Mouse (Mus musculus) liver, postnatal 0 days (tissue): ENCODE data around the gene Hibch. TPM values are rescaled to one million over a fixed set of nuclear protein-coding genes. Genes with fewer than 3 reads are reported as not detected.
A peak's percentile ranks its signal among the peaks of the same experiment; 100 is the strongest.

Experiments
- ATAC-seq: fragments of 200-750 bp; cut with Nextera tagmentation; 2 replicates; pipeline ENCODE4 v1.8.0; 2017; ENCODE audit warnings: mild to moderate bottlenecking, moderate library complexity
- DNase-seq: peaks from one replicate; pipeline ENCODE4 v3.0.0-alpha.2; 2016
- H3K27ac ChIP-seq: fragments of 300-500 bp; sonication (generic); 2 replicates; pipeline ENCODE4 v1.5.1; 2014; ENCODE audit warnings: antibody characterized with exemption, moderate library complexity, mild to moderate bottlenecking, low read depth
- H3K27me3 ChIP-seq: fragments of 300-500 bp; sonication (generic); 2 replicates; pipeline ENCODE4 v1.6.1; 2014; ENCODE audit warnings: low read length, control low read depth, mixed read lengths; ENCODE audit not compliant: insufficient read depth
- H3K36me3 ChIP-seq: fragments of 300-500 bp; sonication (generic); replicated peaks from 2 replicates; pipeline ENCODE4 v1.6.1; 2014; ENCODE audit warnings: mild to moderate bottlenecking, control low read depth, low read length, moderate library complexity, mixed read lengths; ENCODE audit not compliant: insufficient read depth
- H3K4me1 ChIP-seq: fragments of 300-500 bp; sonication (generic); 2 replicates; pipeline ENCODE4 v1.6.1; 2014; ENCODE audit warnings: antibody characterized with exemption, mild to moderate bottlenecking, control low read depth; ENCODE audit not compliant: insufficient read depth
- H3K4me2 ChIP-seq: fragments of 300-500 bp; sonication (generic); 2 replicates; pipeline ENCODE4 v1.6.1; 2014; ENCODE audit warnings: low read depth, mild to moderate bottlenecking, low read length, moderate library complexity, mixed read lengths
- H3K4me3 ChIP-seq: fragments of 300-500 bp; sonication (generic); 2 replicates; pipeline ENCODE4 v1.5.1; 2014; ENCODE audit warnings: low read depth, low read length
- H3K9ac ChIP-seq: fragments of 300-500 bp; sonication (generic); replicated peaks from 2 replicates; pipeline ENCODE4 v1.6.1; 2014; ENCODE audit warnings: mild to moderate bottlenecking, moderate library complexity
- H3K9me3 ChIP-seq: fragments of 300-500 bp; sonication (generic); 2 replicates; pipeline ENCODE4 v1.6.1; 2016; ENCODE audit warnings: mild to moderate bottlenecking, control low read depth, low read length, mixed read lengths
- CTCF ChIP-seq: sonication (generic); IDR thresholded peaks from 2 replicates; pipeline ENCODE4 v1.5.1; 2016; ENCODE audit warnings: antibody characterized with exemption, low read depth
- EP300 ChIP-seq: IDR thresholded peaks from 2 replicates; pipeline ENCODE4 v1.6.1; 2016; ENCODE audit warnings: antibody characterized with exemption, low read depth, mild to moderate bottlenecking
- WGBS: fragments of 180-500 bp; shearing (Covaris S2); extraction: QIAGEN DNeasy Blood & Tissue Kit; methylation state at CpG from one replicate; pipeline ENCODE4 v1.1.7; 2014; ENCODE audit not compliant: insufficient replicate concordance; 5-methylcytosine and 5-hydroxymethylcytosine counted together
- polyA plus RNA-seq: library from polyadenylated mRNA; unstranded; fragments of >200 nt; fragmentation: Nextera tagmentation; extraction: Ambion mirVana; gene quantifications from 2 replicates; pipeline ENCODE4 v1.2.1, GENCODE M21; 2015

The Hibch gene
- polyA plus RNA-seq, 1 experiment from 2014 or later = 30.1 TPM

GRCm38 (mm10) chr1:52934494-52934893, 89.8 kb downstream of the Hibch start:
- TF ChIP-seq EP300 = no peak
- TF ChIP-seq CTCF = no peak
- Histone ChIP-seq H3K36me3 (no peaks in the 10 kb centered on the region), H3K9me3 (peaks cover 8% of the 10 kb centered on the region; the same call in 1 of the 2 replicates), H3K4me3 (no peak overlapping the region), H3K9ac (no peak overlapping the region), H3K4me2 (no peak overlapping the region), H3K27ac (no peak overlapping the region), H3K27me3 (no peaks in the 10 kb centered on the region), H3K4me1 (no peaks in the 10 kb centered on the region)
- ATAC-seq (no peak), DNase-seq (no peak)
- 83% methylated on average over 5 of the region's 5 CpGs for WGBS

- Histone ChIP-seq H3K27ac (no peak overlapping the region), H3K4me3 (no peak overlapping the region), H3K9me3 (peaks cover 8% of the 10 kb centered on the region; the same call in 1 of the 2 replicates), H3K36me3 (no peaks in the 10 kb centered on the region), H3K9ac (no peak overlapping the region), H3K4me1 (no peaks in the 10 kb centered on the region), H3K4me2 (no peak overlapping the region), H3K27me3 (no peaks in the 10 kb centered on the region)
- ATAC-seq (no peak), DNase-seq (no peak)
- no peak for TF ChIP-seq EP300
- no peak for TF ChIP-seq CTCF
- WGBS = 77% methylated on average over 1 of the region's 1 CpGs
Observed at GRCm38 (mm10) chr1:52939021-52939420, 94.3 kb downstream of the Hibch start.

GRCm38 (mm10) chr1:52947895-52948294, 103.2 kb downstream of the Hibch start:
- WGBS = 77% methylated on average over 5 of the region's 5 CpGs
- Histone ChIP-seq H3K9ac (no peak overlapping the region), H3K4me1 (peaks cover 7% of the 10 kb centered on the region), H3K27me3 (no peaks in the 10 kb centered on the region), H3K4me2 (no peak overlapping the region), H3K27ac (no peak overlapping the region), H3K9me3 (no peaks in the 10 kb centered on the region), H3K36me3 (no peaks in the 10 kb centered on the region), H3K4me3 (no peak overlapping the region)
- DNase-seq (no peak), ATAC-seq (no peak)
- no peak for TF ChIP-seq CTCF
- TF ChIP-seq EP300 = no peak

GRCm38 (mm10) chr1:52951146-52951868, 106.6 kb downstream of the Hibch start:
- Histone ChIP-seq H3K27ac (no peak overlapping the region; the same call in 1 of the 2 replicates), H3K27me3 (no peaks in the 10 kb centered on the region), H3K4me3 (peak overlapping the region; percentile 48), H3K4me2 (peak overlapping the region; percentile 88), H3K9ac (no peak overlapping the region; the same call in 1 of the 2 replicates), H3K36me3 (no peaks in the 10 kb centered on the region), H3K9me3 (no peaks in the 10 kb centered on the region), H3K4me1 (peaks cover 13% of the 10 kb centered on the region)
- 13% methylated on average over 5 of the region's 5 CpGs for WGBS
- ATAC-seq = peak; percentile 64
- TF ChIP-seq EP300 (no peak), CTCF (no peak)
- DNase-seq = no peak

GRCm38 (mm10) chr1:52952143-52952542, 107.4 kb downstream of the Hibch start:
- H3K9me3 ChIP-seq = no peaks in the 10 kb centered on the region
- H3K9ac ChIP-seq = peak overlapping the region; percentile 43; the same call in 1 of the 2 replicates
- peak overlapping the region; percentile 88 for H3K4me2 ChIP-seq
- DNase-seq = no peak
- 5% methylated on average over 5 of the region's 5 CpGs for WGBS
- H3K4me1 ChIP-seq = peaks cover 13% of the 10 kb centered on the region
- no peak overlapping the region for H3K27ac ChIP-seq
- no peaks in the 10 kb centered on the region for H3K27me3 ChIP-seq
- ATAC-seq = no peak
- H3K36me3 ChIP-seq = no peaks in the 10 kb centered on the region
- peak overlapping the region; percentile 48 for H3K4me3 ChIP-seq
- no peak for TF ChIP-seq CTCF
- TF ChIP-seq EP300 = no peak

GRCm38 (mm10) chr1:52952551-52953397, 108.0 kb downstream of the Hibch start:
- ATAC-seq = peak; percentile 76

More at GRCm38 (mm10) chr1:52952551-52953397, 108.0 kb downstream of the Hibch start:
- 2% methylated on average over 43 of the region's 47 CpGs for WGBS
- peak overlapping the region; percentile 88 for H3K4me2 ChIP-seq
- peaks cover 13% of the 10 kb centered on the region for H3K4me1 ChIP-seq
- peak overlapping the region; percentile 43 for H3K9ac ChIP-seq
- no peaks in the 10 kb centered on the region for H3K9me3 ChIP-seq
- no peak for TF ChIP-seq EP300
- no peak for TF ChIP-seq CTCF
- H3K27ac ChIP-seq = 0 out of 2 replicates have a peak overlapping the region, but pooled peaks have one; percentile 8
- no peaks in the 10 kb centered on the region for H3K36me3 ChIP-seq
- DNase-seq = peak; percentile 46
- H3K4me3 ChIP-seq = peak overlapping the region; percentile 48
- H3K27me3 ChIP-seq = no peaks in the 10 kb centered on the region
